Mouse (Mus musculus) cerebellum, adult 8-10 months (tissue): ENCODE measurements around the gene Max.

Experiments
- DNase-seq: peaks from one replicate; pipeline ENCODE4 v3.0.0; 2022

Gene Max

GRCm38 (mm10) chr12:76954698-76955423 is 7.1 kb downstream of the Max start:
- peak; percentile 87 for DNase-seq

- peak; percentile 34 for DNase-seq
Measured at GRCm38 (mm10) chr12:76953750-76954363, 8.1 kb downstream of the Max start.

GRCm38 (mm10) chr12:76950330-76950729 is 11.7 kb downstream of the Max start:
- no peak for DNase-seq

GRCm38 (mm10) chr12:76948781-76949180 is 13.2 kb downstream of the Max start:
- DNase-seq = no peak

GRCm38 (mm10) chr12:76948185-76948584 is 13.8 kb downstream of the Max start:
- no peak for DNase-seq

- no peak for DNase-seq
Measured at GRCm38 (mm10) chr12:76947487-76947886, 14.5 kb downstream of the Max start.

- no peak for DNase-seq
Measured at GRCm38 (mm10) chr12:76943466-76943865, 18.5 kb downstream of the Max start.

GRCm38 (mm10) chr12:76943046-76943445 is 19.0 kb downstream of the Max start:
- DNase-seq = no peak

- DNase-seq = no peak
Measured at GRCm38 (mm10) chr12:76942476-76942875, 19.5 kb downstream of the Max start.

GRCm38 (mm10) chr12:76941524-76941923 is 20.5 kb downstream of the Max start:
- no peak for DNase-seq

GRCm38 (mm10) chr12:76938013-76938412 is 24.0 kb downstream of the Max start:
- DNase-seq = no peak

- no peak for DNase-seq
Measured at GRCm38 (mm10) chr12:76936211-76936610, 25.8 kb downstream of the Max start.

- no peak for DNase-seq
Measured at GRCm38 (mm10) chr12:76934438-76934837, 27.6 kb downstream of the Max start.

GRCm38 (mm10) chr12:76932688-76933060 is 29.3 kb downstream of the Max start:
- no peak for DNase-seq

GRCm38 (mm10) chr12:76931739-76932687 is 30.0 kb downstream of the Max start:
- peak; percentile 80 for DNase-seq

GRCm38 (mm10) chr12:76930177-76930576 is 31.8 kb downstream of the Max start:
- no peak for DNase-seq

- DNase-seq = no peak
Measured at GRCm38 (mm10) chr12:76927539-76927938, 34.5 kb downstream of the Max start.

GRCm38 (mm10) chr12:76927012-76927411 is 35.0 kb downstream of the Max start:
- no peak for DNase-seq

- DNase-seq = no peak
Measured at GRCm38 (mm10) chr12:76926338-76926945, 35.6 kb downstream of the Max start.

- peak; percentile 69 for DNase-seq
Measured at GRCm38 (mm10) chr12:76924904-76925604, 36.9 kb downstream of the Max start.

- no peak for DNase-seq
Measured at GRCm38 (mm10) chr12:76923118-76923517, 38.9 kb downstream of the Max start.

GRCm38 (mm10) chr12:76920990-76921389 is 41.0 kb downstream of the Max start:
- no peak for DNase-seq
